Mouse (Mus musculus) 3T3-L1 (cell line): ENCODE results near the gene Hyal6.

Source experiments
- DNase-seq: peaks from one replicate; pipeline ENCODE4 v3.0.0-alpha.2; 2015; ENCODE audit warnings: low read depth, low spot score

Hyal6 gene

GRCm38 (mm10) chr6:24732945-24733344 is at the start of gene Hyal6:
Gene Hyal6 (plus strand): TSS chr6:24733245.
- DNase-seq, result no peak

GRCm38 (mm10) chr6:24687871-24688270 is 45.2 kb upstream of the Hyal6 start:
- DNase-seq, result no peak

DNA sequence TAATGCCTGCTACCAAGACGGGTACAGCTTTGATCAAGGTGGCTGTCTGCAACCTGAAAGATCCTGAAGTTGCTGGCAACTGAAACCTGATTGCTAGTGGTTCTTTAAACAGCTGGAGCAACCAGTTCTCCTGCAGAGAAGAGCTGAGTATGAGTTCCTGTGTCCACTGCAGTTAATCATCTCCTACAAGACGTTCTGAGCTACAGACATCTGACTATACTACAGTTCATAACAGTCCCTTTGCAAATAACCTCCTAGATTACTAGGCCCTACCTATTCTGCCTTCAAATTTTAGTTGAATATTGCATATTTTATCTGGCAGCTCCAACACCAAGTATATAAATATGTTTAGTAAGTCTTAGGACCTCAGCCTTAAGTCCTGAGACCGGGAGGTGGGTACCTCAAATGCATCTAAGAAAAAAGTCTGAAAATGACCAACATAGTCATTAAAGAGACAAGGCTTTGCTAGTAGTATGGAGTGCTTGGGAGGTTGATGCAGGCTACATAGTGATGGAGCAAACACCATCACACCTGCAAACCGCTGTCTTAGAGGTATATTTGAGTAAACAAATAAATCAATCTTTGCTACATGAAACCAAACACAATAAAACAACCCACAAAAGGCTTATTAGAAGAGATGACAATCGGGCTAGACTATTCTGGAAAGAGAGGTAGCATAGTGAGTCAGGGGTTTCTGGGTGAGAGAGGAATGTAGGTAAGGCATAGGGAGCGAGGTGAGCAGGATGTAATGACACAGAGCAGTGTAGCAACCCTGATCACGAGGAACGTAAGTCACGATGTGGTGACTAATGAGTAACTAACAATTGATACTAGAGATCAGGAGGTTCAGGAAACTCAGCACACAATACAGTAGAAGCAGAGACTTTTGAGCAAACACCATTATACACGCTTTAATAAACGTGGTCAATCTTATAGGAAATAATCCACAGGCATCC is 38.3 kb upstream of the Hyal6 start:
- no peak for DNase-seq

GRCm38 (mm10) chr6:24696117-24696516 is 36.9 kb upstream of the Hyal6 start:
- no peak for DNase-seq

- DNase-seq, result no peak
These were observed 35.8 kb upstream of the Hyal6 start for GRCm38 (mm10) chr6:24697216-24697615.

DNA sequence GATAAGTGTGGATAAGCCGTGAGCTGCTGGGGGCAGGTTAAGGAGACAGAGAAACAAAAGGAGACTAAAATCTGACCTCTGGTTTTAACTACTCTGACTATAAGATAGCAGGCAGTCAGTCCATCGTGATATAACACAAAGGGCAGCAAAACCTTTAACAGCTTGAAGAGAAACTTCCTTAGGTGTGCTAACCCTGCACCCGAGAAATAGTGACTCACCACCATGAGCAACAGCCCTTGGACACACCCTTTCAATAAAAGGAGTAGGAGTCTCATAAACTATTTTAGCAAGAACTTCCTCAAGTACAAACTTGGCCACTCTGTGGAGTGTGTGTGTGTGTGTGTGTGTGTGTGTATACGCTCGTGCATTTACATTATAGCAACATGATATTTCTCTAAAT is 26.0 kb upstream of the Hyal6 start:
- peak; percentile 38 for DNase-seq

DNA sequence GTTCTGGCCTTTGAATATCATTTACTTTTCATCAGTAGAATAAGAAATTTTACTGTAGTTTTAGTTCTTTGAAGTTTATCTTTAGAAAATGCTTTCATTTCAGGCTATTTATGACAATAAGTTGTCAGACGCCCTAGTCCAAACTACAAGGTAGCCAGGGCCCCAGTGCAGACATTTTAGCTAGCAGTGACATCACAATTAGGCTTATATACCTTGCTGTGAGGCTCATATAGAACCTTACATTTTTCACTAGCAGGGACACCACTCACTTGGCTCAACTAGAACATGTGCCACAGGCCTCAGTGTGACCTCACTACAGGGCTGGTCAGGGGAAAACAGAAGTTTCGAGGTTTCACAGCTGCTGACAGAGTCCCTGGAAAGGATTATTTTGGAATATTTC is 25.5 kb upstream of the Hyal6 start:
- DNase-seq, result no peak

- DNase-seq, result peak; percentile 79
These were observed 11.5 kb upstream of the Hyal6 start for GRCm38 (mm10) chr6:24721317-24722099.

DNA sequence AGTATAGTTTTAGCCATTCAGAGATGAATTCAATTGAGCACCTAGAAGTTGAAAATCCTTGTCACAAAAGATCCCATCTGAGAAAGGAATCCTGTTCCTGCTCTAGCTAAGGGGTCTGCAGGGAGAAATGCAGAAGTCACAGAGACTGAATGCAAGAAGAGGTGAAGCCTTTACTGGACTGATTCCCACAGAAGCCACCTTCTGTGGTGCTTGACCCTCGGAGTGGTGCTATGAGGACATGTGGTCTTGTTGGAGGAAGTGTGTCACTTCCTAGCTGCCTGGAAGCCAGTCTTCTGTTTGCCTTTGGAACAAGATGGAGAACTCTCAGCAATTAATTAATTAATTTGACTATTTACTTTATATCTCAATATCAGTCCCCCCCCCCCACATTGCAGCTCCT is 4.9 kb upstream of the Hyal6 start:
- DNase-seq, result no peak

DNA sequence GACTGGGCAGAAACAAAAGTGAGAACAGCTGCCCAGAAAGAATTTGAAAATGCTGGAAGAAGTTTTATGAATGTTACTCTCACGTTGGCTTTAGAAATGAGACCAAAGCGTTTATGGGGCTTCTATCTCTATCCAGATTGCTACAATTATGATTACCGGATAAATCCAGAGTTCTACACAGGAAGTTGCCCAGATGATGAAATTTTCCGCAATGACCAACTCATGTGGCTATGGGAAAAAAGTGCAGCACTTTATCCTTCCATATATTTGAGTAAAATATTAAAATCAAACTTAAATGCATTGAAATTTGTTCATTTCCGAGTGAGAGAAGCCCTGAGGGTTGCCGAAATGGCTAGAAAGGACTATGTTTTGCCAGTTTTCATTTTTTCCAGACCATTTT is 1.5 kb downstream of the Hyal6 start:
- DNase-seq, result peak; percentile 54

GRCm38 (mm10) chr6:24748029-24748428 is 15.0 kb downstream of the Hyal6 start, which contains the start of gene Hyal4:
Gene Hyal4 (plus strand): TSS chr6:24748329.
- no peak for DNase-seq

- DNase-seq, result no peak
These were observed 26.2 kb downstream of the Hyal6 start for GRCm38 (mm10) chr6:24759281-24759680.

- no peak for DNase-seq
These were observed 33.2 kb downstream of the Hyal6 start for GRCm38 (mm10) chr6:24766261-24766660.

- DNase-seq, result no peak
These were observed 46.1 kb downstream of the Hyal6 start for GRCm38 (mm10) chr6:24779182-24779581.

DNA sequence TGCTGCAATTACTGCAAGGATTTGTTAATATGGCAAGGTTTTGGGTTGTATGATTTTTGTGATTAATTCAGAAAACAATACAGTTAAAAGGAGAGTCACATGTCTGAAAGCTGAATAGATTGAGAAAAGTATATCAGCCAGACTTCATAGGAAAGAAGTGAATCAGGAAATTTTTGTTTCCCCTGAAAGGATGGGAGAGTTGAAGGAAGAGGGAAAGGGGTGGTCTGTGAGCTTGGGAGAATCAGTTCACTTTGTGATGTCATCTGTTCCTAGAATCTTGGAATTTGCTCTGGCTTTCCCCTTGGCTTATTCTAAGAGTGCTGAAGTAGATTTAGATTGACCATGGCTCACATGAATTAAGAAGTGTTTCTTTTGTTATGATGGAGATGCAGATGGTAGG is 57.8 kb downstream of the Hyal6 start, which contains the start of gene Spam1:
Spam1 (plus strand) TSS at position 301 of the 400 bp plus-strand sequence.
- DNase-seq, result no peak
